Mouse (Mus musculus) E14TG2a.4 (cell line): ENCODE measurements at regions not wholly inside any gene's neighbourhood (a gene's known extent, or its start where the extent isn't known, plus 50 kb on each side); places are given as distances from the start of the nearest gene placed in this dataset.

Experiments used
- CTCF ChIP-seq: conservative IDR thresholded peaks from 2 replicates; pipeline ENCODE4 v1.5.1; 2014; ENCODE audit warnings: low read length
- NANOG ChIP-seq: IDR thresholded peaks from 2 replicates; pipeline ENCODE4 v1.6.1; 2014; ENCODE audit warnings: borderline replicate concordance, low read length, mixed read lengths

GRCm38 (mm10) chr4:35350465-35350864 lies 124.5 kb upstream of the C9orf72 start:
- TF ChIP-seq CTCF (no peak), NANOG (no peak)
